ENCODE assay signal across 9 mouse cellular contexts in the genomic region with DNA sequence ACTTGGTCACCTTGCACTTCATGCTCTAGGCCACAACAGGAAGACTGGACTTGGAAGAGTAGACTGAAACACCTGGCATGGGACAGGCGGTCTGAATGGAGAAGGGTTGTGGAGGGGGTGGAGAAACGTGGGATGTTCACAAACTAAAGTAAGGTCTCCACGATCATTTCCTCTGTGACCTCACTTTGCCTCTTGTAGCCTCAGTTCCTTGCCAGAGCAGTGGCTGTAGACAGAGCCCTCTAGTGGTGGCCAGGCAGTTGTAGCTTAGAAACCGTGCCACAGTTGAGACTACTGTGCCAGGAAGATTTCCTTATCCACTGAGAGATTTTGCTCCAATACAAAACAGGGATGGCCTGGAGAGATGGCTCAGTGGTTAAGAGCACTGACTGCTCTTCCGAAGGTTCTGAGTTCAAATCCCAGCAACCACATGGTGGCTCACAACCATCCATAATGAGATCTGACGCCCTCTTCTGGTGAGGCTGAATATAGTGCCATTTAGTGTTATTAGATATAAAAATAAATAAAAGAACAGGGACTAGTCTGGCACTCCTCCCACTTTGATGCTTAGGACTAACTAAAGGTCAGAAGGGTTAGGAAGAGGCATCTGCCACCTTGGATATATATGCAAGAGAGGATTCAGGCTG. TPM values are rescaled to one million over a fixed set of nuclear protein-coding genes. Genes with fewer than 3 reads are reported as not detected.
DNase-seq lines count a peak whose midpoint lies in the region; ATAC-seq and TF ChIP-seq lines count a peak whose summit lies in the region.
"Had no signal": no experiment of that assay in that cellular context is flagged by ENCODE, and none has a peak within 500 bp of the region (broad histone marks: within the 10 kb centered on the region; RNA-seq: fewer than 3 reads in every experiment).

No protein-coding gene starts in this region.

- H3K36me3 ChIP-seq in embryonic facial prominence, embryonic 14.5 days (ENCODE audit: control insufficient read depth, insufficient read depth, low read length) = peaks cover 4% of the 10 kb centered on the region; the same call in 1 of the 2 replicates
- H3K36me3 ChIP-seq in limb, embryonic 14.5 days (ENCODE audit: control insufficient read depth, insufficient read depth, low read length) = no peaks in the 10 kb centered on the region
- 0 out of 2 replicates have a peak, but pooled peaks cover 5% of the 10 kb centered on the region for H3K36me3 ChIP-seq in small intestine, adult 2 months (ENCODE audit: control insufficient read depth, insufficient read depth, low read length)

- ATAC-seq in cerebellum, adult (ENCODE audit: insufficient number of reproducible peaks, low FRiP score, low TSS enrichment) = no peak
- ATAC-seq in embryonic facial prominence, embryonic 14.5 days (ENCODE audit: low read depth) = no peak
- ATAC-seq in limb, embryonic 14.5 days (ENCODE audit: low FRiP score, low read depth) = no peak

- 51% methylated on average over 6 of the region's 6 CpGs for WGBS in embryonic facial prominence, embryonic 14.5 days
- WGBS in limb, embryonic 14.5 days = 47% methylated on average over 6 of the region's 6 CpGs
- WGBS in small intestine, adult 2 months = 26% methylated on average over 6 of the region's 6 CpGs

- H3K4me2 ChIP-seq in embryonic facial prominence, embryonic 14.5 days (ENCODE audit: low read depth, low read length) = no peak overlapping the region
- no peak overlapping the region for H3K4me2 ChIP-seq in limb, embryonic 14.5 days (replicated peaks; ENCODE audit: low read depth, low read length, severe bottlenecking)
- H3K4me2 ChIP-seq: liver, embryonic 15.5 days had no signal

- no peak for TF ChIP-seq POLR2A in limb, embryonic 14.5 days (IDR thresholded peaks at IDR 0.05; ENCODE audit: borderline replicate concordance, extremely low read depth, insufficient read depth, insufficient read length)
- TF ChIP-seq POLR2A in small intestine, adult 2 months (IDR thresholded peaks at IDR 0.05; ENCODE audit: low read depth, low read length) = no peak

- TF ChIP-seq CTCF in small intestine, adult 2 months (IDR thresholded peaks at IDR 0.05; ENCODE audit: extremely low read depth, insufficient read length, insufficient replicate concordance, low read depth, low read length) = peak; percentile 84; the same call in 1 of the 2 replicates

- DNase-seq in cerebellum, adult 11 months = peak; percentile 30
- DNase-seq in 3T3-L1 (ENCODE audit: low read depth, low spot score) = peak; percentile 69
- peak; percentile 87 for DNase-seq in adipocyte (ENCODE audit: low spot score)
- DNase-seq in embryonic facial prominence, embryonic 14.5 days (ENCODE audit: low spot score) = peak; percentile 48
- peak; percentile 51 for DNase-seq in limb, embryonic 14.5 days (ENCODE audit: low spot score)
- no peak for DNase-seq in layer of hippocampus, adult 9-10 months (ENCODE audit: low spot score)

- no peak overlapping the region for H3K9ac ChIP-seq in embryonic facial prominence, embryonic 14.5 days (ENCODE audit: low read depth, low read length)
- H3K9ac ChIP-seq in limb, embryonic 14.5 days (ENCODE audit: low read depth, low read length, severe bottlenecking) = no peak overlapping the region
- H3K9ac ChIP-seq: liver, embryonic 15.5 days had no signal

- H3K27ac ChIP-seq in embryonic facial prominence, embryonic 14.5 days (replicated peaks; ENCODE audit: low read depth, low read length) = no peak overlapping the region
- H3K27ac ChIP-seq in limb, embryonic 14.5 days (replicated peaks; ENCODE audit: low read depth, low read length) = no peak overlapping the region
- H3K27ac ChIP-seq in small intestine, adult 2 months (ENCODE audit: insufficient read depth, low read depth, low read length) = peak overlapping the region; percentile 39
- H3K27ac ChIP-seq: liver, embryonic 15.5 days had no signal

- no peaks in the 10 kb centered on the region for H3K9me3 ChIP-seq in embryonic facial prominence, embryonic 14.5 days (ENCODE audit: control insufficient read depth, low read length)
- H3K9me3 ChIP-seq in limb, embryonic 14.5 days (ENCODE audit: control insufficient read depth, low read length) = no peaks in the 10 kb centered on the region
- H3K9me3 ChIP-seq: liver, embryonic 15.5 days had no signal

- no peak overlapping the region for H3K4me3 ChIP-seq in embryonic facial prominence, embryonic 14.5 days (ENCODE audit: low read depth, low read length)
- H3K4me3 ChIP-seq in limb, embryonic 14.5 days (replicated peaks; ENCODE audit: low read length) = no peak overlapping the region
- no peak overlapping the region for H3K4me3 ChIP-seq in small intestine, adult 2 months (ENCODE audit: low read depth, low read length)
- H3K4me3 ChIP-seq: liver, embryonic 15.5 days had no signal

- H3K4me1 ChIP-seq in embryonic facial prominence, embryonic 14.5 days (ENCODE audit: control insufficient read depth, insufficient read depth, low read length) = peaks cover 17% of the 10 kb centered on the region
- peaks cover 18% of the 10 kb centered on the region for H3K4me1 ChIP-seq in limb, embryonic 14.5 days (ENCODE audit: control insufficient read depth, insufficient read depth, low read length)
- peaks cover 25% of the 10 kb centered on the region; the same call in 1 of the 2 replicates for H3K4me1 ChIP-seq in small intestine, adult 2 months (ENCODE audit: control insufficient read depth, insufficient read depth, insufficient read length, low read length)

- H3K27me3 ChIP-seq in embryonic facial prominence, embryonic 14.5 days (replicated peaks; ENCODE audit: control insufficient read depth, insufficient read depth, low read length) = peaks cover 23% of the 10 kb centered on the region
- peaks cover 24% of the 10 kb centered on the region for H3K27me3 ChIP-seq in limb, embryonic 14.5 days (ENCODE audit: control insufficient read depth, insufficient read depth, low read length)
- H3K27me3 ChIP-seq in small intestine, adult 2 months (ENCODE audit: control insufficient read depth, insufficient read depth, low read length) = no peaks in the 10 kb centered on the region

RNA-seq across cellular contexts. Expression of a gene that starts 7.6 kb away (rescaled TPM):
- 2.7 and 3.1 TPM in 2 replicates for polyA plus RNA-seq in embryonic facial prominence, embryonic 14.5 days (2014; fragmentation: Nextera tagmentation; extraction: Ambion mirVana)
- 1.9 TPM in 2 replicates for polyA plus RNA-seq in limb, embryonic 14.5 days (2012; rRNA removed)
- 3.7 and 4.7 TPM in 2 replicates for polyA plus RNA-seq in limb, embryonic 14.5 days (2014; fragmentation: Nextera tagmentation; extraction: Ambion mirVana)
- 3.9 and 6.1 TPM in 2 replicates for polyA plus RNA-seq in small intestine, adult 2 months (2012; rRNA removed)

RNA-seq across cellular contexts. Expression of a gene that starts 20.0 kb away (rescaled TPM):
- polyA plus RNA-seq in embryonic facial prominence, embryonic 14.5 days (2014; fragmentation: Nextera tagmentation; extraction: Ambion mirVana) = 0.25 and 0.42 TPM in 2 replicates
- polyA plus RNA-seq in limb, embryonic 14.5 days (2012; rRNA removed) = 4.8 and 5.8 TPM in 2 replicates
- 0.58 and 0.65 TPM in 2 replicates for polyA plus RNA-seq in limb, embryonic 14.5 days (2014; fragmentation: Nextera tagmentation; extraction: Ambion mirVana)
- 2.1 and 6.3 TPM in 2 replicates for polyA plus RNA-seq in small intestine, adult 2 months (2012; rRNA removed)

RNA-seq across cellular contexts. Expression of a gene that starts 25.6 kb away (rescaled TPM):
- polyA plus RNA-seq in embryonic facial prominence, embryonic 14.5 days (2014; fragmentation: Nextera tagmentation; extraction: Ambion mirVana) = 1.2 and 2.8 TPM in 2 replicates
- 4.0 and 4.2 TPM in 2 replicates for polyA plus RNA-seq in limb, embryonic 14.5 days (2012; rRNA removed)
- 2.4 and 2.6 TPM in 2 replicates for polyA plus RNA-seq in limb, embryonic 14.5 days (2014; fragmentation: Nextera tagmentation; extraction: Ambion mirVana)
- 5.2 and 9.1 TPM in 2 replicates for polyA plus RNA-seq in small intestine, adult 2 months (2012; rRNA removed)

RNA-seq across cellular contexts. Expression of a gene that starts 40.9 kb away (rescaled TPM):
- polyA plus RNA-seq in embryonic facial prominence, embryonic 14.5 days (2014; fragmentation: Nextera tagmentation; extraction: Ambion mirVana) = 164 and 181 TPM in 2 replicates
- 52.4 and 74.5 TPM in 2 replicates for polyA plus RNA-seq in limb, embryonic 14.5 days (2012; rRNA removed)
- 171 TPM in 2 replicates for polyA plus RNA-seq in limb, embryonic 14.5 days (2014; fragmentation: Nextera tagmentation; extraction: Ambion mirVana)
- 44.0 and 80.5 TPM in 2 replicates for polyA plus RNA-seq in small intestine, adult 2 months (2012; rRNA removed)

RNA-seq across cellular contexts. Expression of a gene that starts 41.1 kb away (rescaled TPM):
- polyA plus RNA-seq in embryonic facial prominence, embryonic 14.5 days (2014; fragmentation: Nextera tagmentation; extraction: Ambion mirVana) = 14.7 and 17.5 TPM in 2 replicates
- 11.3 and 15.2 TPM in 2 replicates for polyA plus RNA-seq in limb, embryonic 14.5 days (2012; rRNA removed)
- 17.0 and 18.8 TPM in 2 replicates for polyA plus RNA-seq in limb, embryonic 14.5 days (2014; fragmentation: Nextera tagmentation; extraction: Ambion mirVana)
- polyA plus RNA-seq in small intestine, adult 2 months (2012; rRNA removed) = 5.5 and 7.4 TPM in 2 replicates
